Mouse (Mus musculus): ENCODE data around the gene Dntt. TPM values are rescaled to one million over a fixed set of nuclear protein-coding genes. Genes with fewer than 3 reads are reported as not detected.

The Dntt gene
- polyA plus RNA-seq, 1 experiment = 343 TPM

- TF ChIP-seq CTCF (IDR thresholded peaks at IDR 0.05; ENCODE audit: insufficient read depth, low read depth, low read length) (no peak), POLR2A (IDR thresholded peaks at IDR 0.05; ENCODE audit: insufficient read depth, low read depth, low read length) (no peak)
- no peak overlapping the region for H3K4me3 ChIP-seq (ENCODE audit: insufficient read depth, low read depth, low read length)
- no peak overlapping the region for H3K27ac ChIP-seq (ENCODE audit: insufficient read depth, low read depth, low read length)
- 61% methylated on average over 7 of the region's 7 CpGs for WGBS
- H3K4me1 ChIP-seq (ENCODE audit: control insufficient read depth, insufficient read depth, low read length) = no peaks in the 10 kb centered on the region
These were observed 10.0 kb downstream of the Dntt start for GRCm38 (mm10) chr19:41039110-41039509.

GRCm38 (mm10) chr19:41045091-41045770 is 16.2 kb downstream of the Dntt start:
- WGBS = 58% methylated on average over 10 of the region's 10 CpGs
- H3K4me3 ChIP-seq (ENCODE audit: insufficient read depth, low read depth, low read length) = no peak overlapping the region

GRCm38 (mm10) chr19:41047437-41048186 is 18.5 kb downstream of the Dntt start:
- Histone ChIP-seq H3K4me3 (ENCODE audit: insufficient read depth, low read depth, low read length) (no peak overlapping the region), H3K4me1 (ENCODE audit: control insufficient read depth, insufficient read depth, low read length) (no peaks in the 10 kb centered on the region), H3K27ac (ENCODE audit: insufficient read depth, low read depth, low read length) (no peak overlapping the region)
- TF ChIP-seq CTCF (IDR thresholded peaks at IDR 0.05; ENCODE audit: insufficient read depth, low read depth, low read length) (no peak), POLR2A (IDR thresholded peaks at IDR 0.05; ENCODE audit: insufficient read depth, low read depth, low read length) (no peak)
- 85% methylated on average over 9 of the region's 9 CpGs for WGBS

More at GRCm38 (mm10) chr19:41045091-41045770, 16.2 kb downstream of the Dntt start:
- TF ChIP-seq POLR2A (IDR thresholded peaks at IDR 0.05; ENCODE audit: insufficient read depth, low read depth, low read length) (no peak), CTCF (IDR thresholded peaks at IDR 0.05; ENCODE audit: insufficient read depth, low read depth, low read length) (no peak)
- no peaks in the 10 kb centered on the region for H3K4me1 ChIP-seq (ENCODE audit: control insufficient read depth, insufficient read depth, low read length)
- no peak overlapping the region for H3K27ac ChIP-seq (ENCODE audit: insufficient read depth, low read depth, low read length)

- no peak for TF ChIP-seq CTCF (IDR thresholded peaks at IDR 0.05; ENCODE audit: insufficient read depth, low read depth, low read length)
- TF ChIP-seq POLR2A (IDR thresholded peaks at IDR 0.05; ENCODE audit: insufficient read depth, low read depth, low read length) = no peak
- no peak overlapping the region for H3K27ac ChIP-seq (ENCODE audit: insufficient read depth, low read depth, low read length)
- no peak overlapping the region for H3K4me3 ChIP-seq (ENCODE audit: insufficient read depth, low read depth, low read length)
- 91% methylated on average over 3 of the region's 3 CpGs for WGBS
- H3K4me1 ChIP-seq (ENCODE audit: control insufficient read depth, insufficient read depth, low read length) = no peaks in the 10 kb centered on the region
These were observed 19.1 kb downstream of the Dntt start for GRCm38 (mm10) chr19:41048187-41048559.

DNA sequence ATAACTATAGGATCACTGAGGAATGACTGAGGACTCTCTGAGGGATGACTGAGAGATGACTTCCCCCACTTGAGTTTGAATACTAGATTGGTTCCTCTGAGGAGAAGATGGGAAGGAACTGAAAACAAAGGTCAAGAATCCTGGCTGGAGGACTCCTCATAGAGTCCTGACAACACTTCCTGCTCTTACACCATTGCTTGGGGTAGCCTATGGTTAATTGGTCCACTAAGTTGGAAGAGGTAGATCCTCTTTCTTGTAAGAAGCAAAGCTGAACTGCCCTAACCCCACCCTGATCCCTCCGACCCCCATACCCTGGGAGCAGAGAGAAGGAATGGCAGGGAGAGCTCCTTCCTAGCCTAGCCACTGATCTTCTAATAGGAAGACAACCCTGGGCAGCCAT is 22.6 kb downstream of the Dntt start:
- Histone ChIP-seq H3K4me3 (ENCODE audit: insufficient read depth, low read depth, low read length) (no peak overlapping the region), H3K4me1 (ENCODE audit: control insufficient read depth, insufficient read depth, low read length) (no peaks in the 10 kb centered on the region), H3K27ac (ENCODE audit: insufficient read depth, low read depth, low read length) (no peak overlapping the region)
- TF ChIP-seq CTCF (IDR thresholded peaks at IDR 0.05; ENCODE audit: insufficient read depth, low read depth, low read length) = no peak
- no peak for TF ChIP-seq POLR2A (IDR thresholded peaks at IDR 0.05; ENCODE audit: insufficient read depth, low read depth, low read length)
- 100% methylated on average over 1 of the region's 1 CpGs for WGBS

GRCm38 (mm10) chr19:41052247-41052646 is 23.2 kb downstream of the Dntt start:
- Histone ChIP-seq H3K27ac (ENCODE audit: insufficient read depth, low read depth, low read length) (no peak overlapping the region), H3K4me1 (ENCODE audit: control insufficient read depth, insufficient read depth, low read length) (no peaks in the 10 kb centered on the region), H3K4me3 (ENCODE audit: insufficient read depth, low read depth, low read length) (no peak overlapping the region)
- TF ChIP-seq POLR2A (IDR thresholded peaks at IDR 0.05; ENCODE audit: insufficient read depth, low read depth, low read length) = no peak
- TF ChIP-seq CTCF (IDR thresholded peaks at IDR 0.05; ENCODE audit: insufficient read depth, low read depth, low read length) = no peak
- 79% methylated on average over 5 of the region's 5 CpGs for WGBS

- no peak overlapping the region for H3K4me3 ChIP-seq (ENCODE audit: insufficient read depth, low read depth, low read length)
- TF ChIP-seq CTCF (IDR thresholded peaks at IDR 0.05; ENCODE audit: insufficient read depth, low read depth, low read length) (no peak), POLR2A (IDR thresholded peaks at IDR 0.05; ENCODE audit: insufficient read depth, low read depth, low read length) (no peak)
- no peaks in the 10 kb centered on the region for H3K4me1 ChIP-seq (ENCODE audit: control insufficient read depth, insufficient read depth, low read length)
- WGBS = 45% methylated on average over 10 of the region's 10 CpGs
- H3K27ac ChIP-seq (ENCODE audit: insufficient read depth, low read depth, low read length) = no peak overlapping the region
These were observed 24.5 kb downstream of the Dntt start for GRCm38 (mm10) chr19:41053530-41053929.

DNA sequence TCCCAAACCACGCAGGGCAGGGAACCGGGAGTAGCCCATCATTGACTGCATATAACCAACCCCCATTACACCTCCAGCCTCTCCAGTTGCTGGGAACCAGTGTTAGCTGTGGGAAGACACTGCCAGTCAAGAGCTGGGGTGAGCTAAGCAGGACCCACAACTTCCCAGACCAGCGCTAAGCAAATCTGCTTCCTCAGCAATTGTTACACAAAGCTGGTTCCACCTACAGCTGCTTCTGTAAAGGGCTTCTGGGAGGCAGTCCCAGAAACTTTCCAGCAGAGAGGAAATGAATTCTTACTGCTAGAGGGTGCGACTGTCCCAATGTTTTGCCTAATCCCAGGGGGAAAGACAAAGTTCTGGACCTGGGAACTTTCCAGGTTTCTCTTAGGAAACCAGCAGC is 25.6 kb downstream of the Dntt start:
- Histone ChIP-seq H3K4me3 (ENCODE audit: insufficient read depth, low read depth, low read length) (no peak overlapping the region), H3K4me1 (ENCODE audit: control insufficient read depth, insufficient read depth, low read length) (no peaks in the 10 kb centered on the region), H3K27ac (ENCODE audit: insufficient read depth, low read depth, low read length) (no peak overlapping the region)
- 61% methylated on average over 4 of the region's 4 CpGs for WGBS
- no peak for TF ChIP-seq CTCF (IDR thresholded peaks at IDR 0.05; ENCODE audit: insufficient read depth, low read depth, low read length)
- no peak for TF ChIP-seq POLR2A (IDR thresholded peaks at IDR 0.05; ENCODE audit: insufficient read depth, low read depth, low read length)

GRCm38 (mm10) chr19:41071500-41071899 is 42.4 kb downstream of the Dntt start:
- TF ChIP-seq CTCF (IDR thresholded peaks at IDR 0.05; ENCODE audit: insufficient read depth, low read depth, low read length) (peak; percentile 95), POLR2A (IDR thresholded peaks at IDR 0.05; ENCODE audit: insufficient read depth, low read depth, low read length) (no peak)
- WGBS = 4% methylated on average over 8 of the region's 8 CpGs
- no peaks in the 10 kb centered on the region for H3K4me1 ChIP-seq (ENCODE audit: control insufficient read depth, insufficient read depth, low read length)
- H3K4me3 ChIP-seq (ENCODE audit: insufficient read depth, low read depth, low read length) = no peak overlapping the region
- no peak overlapping the region for H3K27ac ChIP-seq (ENCODE audit: insufficient read depth, low read depth, low read length)

All from olfactory bulb, adult 2 months (tissue).